Mouse (Mus musculus): ENCODE data around the gene Rorb.

Rorb gene

GRCm38 (mm10) chr19:19110793-19111427, at the start of gene Rorb:
Gene Rorb, minus strand, starts transcription at chr19:19111196.
- peak; percentile 71 to 75 for DNase-seq

DNA sequence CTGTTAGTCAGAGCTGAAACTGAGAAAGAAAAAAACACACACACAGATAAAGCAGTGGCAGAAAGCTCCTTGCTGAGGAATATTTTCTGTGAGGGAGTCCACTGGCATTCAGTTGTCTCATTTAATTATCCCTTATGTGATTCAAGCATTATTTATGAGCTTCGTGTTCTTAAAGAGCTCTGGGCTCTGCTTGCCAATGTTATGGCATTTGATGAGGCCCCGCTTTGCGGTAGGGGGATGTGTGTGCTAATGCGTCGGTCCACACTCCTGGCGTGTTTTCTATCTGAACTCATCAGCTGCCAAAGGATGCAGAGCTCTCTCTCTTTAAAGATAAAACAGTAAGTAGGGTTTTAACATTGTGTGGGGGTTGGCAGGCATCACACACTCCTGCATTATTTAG, 37.9 kb upstream of the Rorb start:
- no peak for DNase-seq

- no peak for DNase-seq
These were observed 33.5 kb upstream of the Rorb start for GRCm38 (mm10) chr19:19144447-19144846.

- no peak for DNase-seq
These were observed 25.9 kb upstream of the Rorb start for GRCm38 (mm10) chr19:19136856-19137255.

- no peak for DNase-seq
These were observed 24.8 kb upstream of the Rorb start for GRCm38 (mm10) chr19:19135838-19136237.

GRCm38 (mm10) chr19:19122324-19122723, 11.3 kb upstream of the Rorb start:
- no peak for DNase-seq

- no peak for DNase-seq
These were observed 1.2 kb upstream of the Rorb start for GRCm38 (mm10) chr19:19112180-19112579.

GRCm38 (mm10) chr19:19111428-19112170, 603 bp upstream of the Rorb start:
- no peak for DNase-seq

GRCm38 (mm10) chr19:19110011-19110768, 806 bp downstream of the Rorb start:
- DNase-seq = peak; percentile 8 to 17

- DNase-seq = no peak
These were observed 2.2 kb downstream of the Rorb start for GRCm38 (mm10) chr19:19108596-19109381.

DNA sequence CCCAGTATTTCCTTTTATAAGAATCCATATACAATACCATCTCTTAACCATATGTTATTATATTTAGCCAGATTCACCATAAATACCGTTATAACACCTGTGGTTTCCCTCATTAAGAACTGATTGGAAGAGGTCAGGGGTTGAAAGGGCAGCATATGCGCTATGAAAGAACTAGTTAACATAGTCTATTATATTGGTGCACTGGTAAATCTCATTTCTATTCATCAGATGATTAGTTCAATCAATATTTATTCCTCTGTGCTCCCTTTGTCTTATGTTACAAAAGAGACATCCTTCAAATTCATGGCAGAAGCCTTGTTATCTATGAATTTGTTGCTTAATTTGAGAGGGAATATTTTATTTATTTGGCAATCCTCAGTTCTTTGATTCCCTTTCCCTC, 6.4 kb downstream of the Rorb start:
- DNase-seq = no peak

- no peak for DNase-seq
These were observed 13.8 kb downstream of the Rorb start for GRCm38 (mm10) chr19:19097149-19097548.

GRCm38 (mm10) chr19:19089427-19089826, 21.6 kb downstream of the Rorb start:
- DNase-seq = no peak

- no peak for DNase-seq
These were observed 33.1 kb downstream of the Rorb start for GRCm38 (mm10) chr19:19077880-19078279.

GRCm38 (mm10) chr19:19074756-19075155, 36.2 kb downstream of the Rorb start:
- no peak for DNase-seq

DNA sequence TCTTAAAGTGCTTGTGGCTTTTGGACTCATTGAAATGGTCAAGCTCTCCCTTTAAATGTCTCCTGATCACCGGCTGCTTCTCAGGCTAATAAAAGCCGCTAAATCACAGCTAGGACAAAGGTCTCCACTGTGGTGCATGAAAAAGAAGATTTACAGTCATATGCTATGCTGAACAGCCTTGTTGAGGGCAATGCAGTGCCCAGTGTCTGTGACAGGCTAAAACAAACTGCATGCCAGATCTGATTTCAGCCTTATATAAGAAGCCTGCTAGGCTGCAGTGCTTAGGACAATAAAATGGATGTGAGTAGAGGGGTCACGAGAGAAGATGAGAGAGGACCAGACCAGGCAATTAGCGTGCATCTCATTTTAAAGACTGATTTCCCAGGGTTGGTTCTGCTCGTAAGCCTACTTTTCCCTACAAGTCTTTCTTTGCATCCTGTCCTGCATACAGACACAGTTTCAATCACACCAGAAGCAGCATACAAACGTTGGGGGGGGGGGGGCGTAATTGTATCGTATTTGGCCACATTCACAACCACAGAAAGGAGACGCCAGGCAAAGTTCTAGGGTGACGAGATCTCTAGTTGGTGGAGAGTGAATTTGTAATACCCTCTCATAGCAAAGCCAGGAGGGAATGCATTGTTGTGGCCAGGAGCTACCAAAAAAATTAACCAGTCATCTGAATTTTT, 52.1 kb downstream of the Rorb start:
- no peak for DNase-seq

- no peak for DNase-seq
These were observed 52.8 kb downstream of the Rorb start for GRCm38 (mm10) chr19:19058201-19058600.

DNA sequence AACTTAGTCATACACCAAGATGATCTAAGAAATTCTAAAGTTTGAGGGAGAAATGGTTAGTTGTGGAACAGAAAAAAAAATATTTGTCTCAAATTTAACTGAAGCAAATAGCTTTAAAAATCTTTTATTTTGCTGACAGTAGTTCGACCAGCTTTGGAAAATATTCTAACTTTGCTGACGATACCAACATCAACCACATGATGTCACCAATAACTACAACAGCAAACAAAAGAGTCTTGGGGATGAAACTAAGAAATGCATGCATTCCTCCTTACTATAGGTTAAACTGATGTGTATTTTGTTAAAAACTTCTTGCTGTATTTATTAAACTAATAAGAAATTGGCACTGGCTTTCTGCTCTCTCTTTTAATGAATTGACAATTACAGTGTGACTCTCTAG, 67.9 kb downstream of the Rorb start:
- no peak for DNase-seq

DNA sequence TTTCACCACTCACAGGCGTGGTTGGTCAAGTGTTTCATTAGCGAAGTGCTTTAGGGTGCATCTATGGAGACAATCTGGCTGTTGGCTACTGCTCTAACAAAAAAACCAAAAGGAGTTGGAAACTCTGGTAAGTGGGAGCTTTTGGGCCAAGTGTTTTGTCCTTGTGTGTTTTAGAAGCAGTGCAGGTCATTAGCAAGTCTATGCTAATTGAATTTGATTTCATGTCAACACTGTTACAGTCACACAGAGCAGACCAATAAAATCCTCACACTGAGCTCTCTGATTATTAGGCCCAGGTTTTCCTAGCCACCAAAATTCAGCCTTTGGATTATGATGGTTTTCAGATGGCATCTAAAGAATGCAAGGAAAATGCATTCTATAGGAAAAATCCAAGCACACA, 70.2 kb downstream of the Rorb start:
- DNase-seq = peak in 1 of 2 experiments; percentile 0

DNA sequence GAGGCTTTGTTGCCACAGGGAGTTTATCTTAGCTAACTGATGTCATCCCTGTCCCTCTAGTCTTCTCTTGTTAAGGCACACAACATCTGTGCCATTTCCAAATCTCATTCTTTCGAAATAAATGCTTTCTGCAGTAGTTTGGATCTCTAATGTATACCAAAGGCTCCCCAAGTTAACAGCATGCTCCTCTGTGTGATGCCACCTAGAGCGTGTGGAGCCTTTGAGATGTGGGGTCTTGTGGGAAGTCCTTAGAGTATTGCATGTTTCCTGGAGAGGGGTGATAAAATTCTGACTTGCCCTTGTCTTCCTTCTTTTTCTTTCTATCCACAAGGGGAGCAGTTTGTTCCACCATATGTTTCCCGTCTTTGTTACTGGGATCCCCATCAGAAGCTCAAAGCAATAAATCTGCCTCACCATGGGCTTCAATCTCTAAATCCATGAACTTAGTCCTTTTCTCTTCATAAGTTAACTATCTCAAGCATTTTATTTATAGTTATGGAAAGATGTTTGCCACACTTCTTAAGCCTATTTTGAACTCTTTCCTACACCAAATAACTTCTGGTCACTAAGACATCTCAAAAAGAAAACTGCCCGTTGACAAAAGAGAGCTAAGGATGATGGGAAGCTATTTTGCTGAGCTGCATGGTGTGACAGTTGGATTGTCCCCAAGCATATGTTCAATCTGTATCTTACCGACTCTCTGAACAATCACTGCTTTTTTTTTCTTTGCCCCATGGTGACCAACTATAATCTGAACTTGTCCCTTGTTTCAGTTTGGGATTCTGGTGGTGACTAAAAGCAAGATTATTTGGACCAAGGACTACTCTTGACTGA, 76.3 kb downstream of the Rorb start:
- DNase-seq = no peak

DNA sequence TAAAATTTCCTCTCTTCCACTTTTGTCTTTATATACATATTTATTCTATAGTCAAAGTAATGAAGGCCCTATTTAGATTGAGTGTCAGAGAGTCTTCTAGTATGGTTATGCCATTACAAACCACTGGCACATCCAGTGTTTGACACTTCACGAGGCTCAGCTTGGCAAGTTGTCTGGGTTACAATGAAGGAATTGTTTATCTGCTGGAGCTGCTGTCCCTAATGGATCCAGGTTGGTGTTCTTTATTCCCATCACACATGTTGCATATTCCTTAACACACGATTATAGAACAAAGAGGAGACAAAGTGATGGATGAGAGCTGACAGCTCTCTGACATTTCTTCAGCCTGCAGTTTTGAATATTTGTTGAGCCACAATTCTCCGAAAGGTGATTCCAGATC, 77.0 kb downstream of the Rorb start:
- no peak for DNase-seq
